15 mouse cellular contexts compared by ENCODE assay signal in the genomic region with DNA sequence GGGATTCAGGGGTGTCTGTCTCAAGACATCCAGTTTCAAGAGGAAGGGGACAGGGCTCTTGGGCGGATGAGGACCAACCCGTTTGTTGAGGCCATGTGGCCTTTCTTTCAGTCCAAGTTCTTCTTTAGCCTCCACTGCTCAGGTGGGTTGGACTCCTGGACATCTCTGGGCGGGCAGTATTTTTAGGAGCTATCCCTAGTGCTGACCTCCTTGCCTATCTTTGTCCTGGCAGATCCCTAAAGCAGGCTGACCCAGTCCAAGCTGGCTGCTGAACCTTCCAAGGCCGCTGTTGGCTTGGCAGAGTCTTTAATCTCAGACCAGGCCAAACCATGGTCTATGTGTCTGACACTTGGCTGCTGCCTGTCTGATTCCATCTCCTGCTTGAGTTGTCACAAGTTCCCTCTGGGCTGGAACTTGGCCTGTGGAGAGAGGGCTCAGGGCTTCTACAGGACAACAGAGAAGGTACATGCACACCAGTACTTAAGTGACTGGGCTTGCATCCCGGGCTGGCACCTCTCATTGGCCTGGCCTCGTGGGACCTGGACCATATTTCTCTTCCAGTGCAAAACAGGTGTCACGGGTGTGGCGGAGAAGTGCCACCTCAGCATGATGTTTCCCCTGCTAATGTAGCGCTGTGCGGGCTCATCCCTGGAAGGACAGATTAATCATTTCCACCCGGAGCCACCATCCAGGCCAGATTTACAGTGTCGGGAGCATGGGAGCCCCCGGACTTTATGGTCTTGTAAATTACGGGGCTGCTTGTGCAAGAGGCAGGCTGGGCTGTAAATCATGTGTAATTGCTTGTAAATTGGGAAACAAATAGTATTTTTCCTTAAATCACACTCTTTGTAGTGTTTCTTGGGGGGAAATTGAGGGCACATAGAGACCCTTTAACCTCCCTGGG.
DNase-seq lines count a peak whose midpoint lies in the region; ATAC-seq and TF ChIP-seq lines count a peak whose summit lies in the region.
"Had no signal": no experiment of that assay in that cellular context is flagged by ENCODE, and none has a peak within 500 bp of the region (broad histone marks: within the 10 kb centered on the region; RNA-seq: fewer than 3 reads in every experiment).

No protein-coding gene starts in this region.

- no peak overlapping the region for H3K9ac ChIP-seq in heart, adult 2 months (ENCODE audit: low read depth, low read length)
- no peak overlapping the region for H3K9ac ChIP-seq in midbrain, postnatal 0 days (replicated peaks; ENCODE audit: low read length, poor library complexity, severe bottlenecking)
- H3K9ac ChIP-seq in midbrain, embryonic 16.5 days (ENCODE audit: low read depth, low read length), result no peak overlapping the region
- H3K9ac ChIP-seq: forebrain, embryonic 13.5 days; liver, embryonic 13.5 days; midbrain, embryonic 15.5 days had no signal

- TF ChIP-seq EP300 in heart, adult 2 months (IDR thresholded peaks at IDR 0.05; ENCODE audit: insufficient read depth, low read depth, low read length), result 0 out of 2 replicates have a peak, but pooled peaks have one; percentile 20

- H3K79me2 ChIP-seq in heart, adult 2 months (replicated peaks; ENCODE audit: control insufficient read depth, insufficient read depth, low read length), result no peaks in the 10 kb centered on the region

- intact Hi-C loops in heart, adult 2 months (cut with DNase I), result no loop called here

- WGBS in heart, adult 2 months, result 73% methylated on average over 14 of the region's 14 CpGs
- WGBS in heart, embryonic 10.5 days, result 77% methylated on average over 14 of the region's 14 CpGs
- WGBS in midbrain, postnatal 0 days, result 88% methylated on average over 14 of the region's 14 CpGs
- WGBS in midbrain, embryonic 16.5 days, result 89% methylated on average over 14 of the region's 14 CpGs

- no peak overlapping the region for H3K4me3 ChIP-seq in heart, adult 2 months
- H3K4me3 ChIP-seq in heart, embryonic 10.5 days, result no peak overlapping the region
- H3K4me3 ChIP-seq in midbrain, postnatal 0 days (ENCODE audit: low read depth, low read length), result no peak overlapping the region
- H3K4me3 ChIP-seq in midbrain, embryonic 16.5 days (ENCODE audit: low read depth, low read length), result no peak overlapping the region
- H3K4me3 ChIP-seq: forebrain, embryonic 13.5 days; hindbrain, embryonic 10.5 days; layer of hippocampus, adult 2 months; liver, embryonic 13.5 days; midbrain, embryonic 15.5 days had no signal

- H3K4me2 ChIP-seq in midbrain, postnatal 0 days (ENCODE audit: low read depth, low read length, poor library complexity, severe bottlenecking), result no peak overlapping the region
- no peak overlapping the region for H3K4me2 ChIP-seq in midbrain, embryonic 16.5 days (ENCODE audit: low read length)
- H3K4me2 ChIP-seq: forebrain, embryonic 13.5 days; liver, embryonic 13.5 days; midbrain, embryonic 15.5 days had no signal

- no peak for TF ChIP-seq CTCF in heart, adult 2 months (IDR thresholded peaks at IDR 0.05)
- no peak for TF ChIP-seq CTCF in midbrain, postnatal 0 days (IDR thresholded peaks at IDR 0.05)

- no peak overlapping the region for H3K27ac ChIP-seq in heart, adult 2 months
- no peak overlapping the region for H3K27ac ChIP-seq in heart, embryonic 10.5 days
- H3K27ac ChIP-seq in midbrain, postnatal 0 days (ENCODE audit: low read depth, low read length), result no peak overlapping the region
- no peak overlapping the region for H3K27ac ChIP-seq in midbrain, embryonic 16.5 days (ENCODE audit: low read length)
- H3K27ac ChIP-seq: forebrain, embryonic 13.5 days; hindbrain, embryonic 10.5 days; layer of hippocampus, adult 2 months; liver, embryonic 13.5 days; midbrain, embryonic 15.5 days had no signal

- no peaks in the 10 kb centered on the region for H3K4me1 ChIP-seq in heart, adult 2 months (ENCODE audit: control insufficient read depth, insufficient read depth, low read length)
- H3K4me1 ChIP-seq in heart, embryonic 10.5 days, result no peaks in the 10 kb centered on the region
- H3K4me1 ChIP-seq in midbrain, postnatal 0 days (ENCODE audit: insufficient read depth, low read length), result no peaks in the 10 kb centered on the region
- H3K4me1 ChIP-seq in midbrain, embryonic 16.5 days (ENCODE audit: control insufficient read depth, insufficient read depth, low read length), result peaks cover 8% of the 10 kb centered on the region; the same call in 1 of the 2 replicates
- H3K4me1 ChIP-seq: liver, embryonic 13.5 days had no signal

- no peaks in the 10 kb centered on the region for H3K27me3 ChIP-seq in heart, adult 2 months (ENCODE audit: control insufficient read depth, insufficient read depth, low read length)
- peaks cover 24% of the 10 kb centered on the region; the same call in 1 of the 2 replicates for H3K27me3 ChIP-seq in heart, embryonic 10.5 days (ENCODE audit: insufficient read depth, poor library complexity, severe bottlenecking)
- no peaks in the 10 kb centered on the region for H3K27me3 ChIP-seq in midbrain, postnatal 0 days (ENCODE audit: insufficient read depth, low read length)
- H3K27me3 ChIP-seq in midbrain, embryonic 16.5 days (ENCODE audit: control insufficient read depth, insufficient read depth, low read depth, low read length), result no peaks in the 10 kb centered on the region
- H3K27me3 ChIP-seq: liver, embryonic 13.5 days; midbrain, embryonic 15.5 days had no signal

- TF ChIP-seq POLR2A in heart, adult 2 months (IDR thresholded peaks at IDR 0.05; ENCODE audit: insufficient read depth, low read depth, low read length), result no peak

- no peak for ATAC-seq in midbrain, postnatal 0 days (ENCODE audit: low FRiP score)
- ATAC-seq in midbrain, embryonic 16.5 days, result no peak
- ATAC-seq: forebrain, embryonic 13.5 days; midbrain, embryonic 15.5 days had no signal

- H3K9me3 ChIP-seq in heart, embryonic 10.5 days, result no peaks in the 10 kb centered on the region
- no peaks in the 10 kb centered on the region for H3K9me3 ChIP-seq in midbrain, postnatal 0 days (ENCODE audit: low read length)
- no peaks in the 10 kb centered on the region for H3K9me3 ChIP-seq in midbrain, embryonic 16.5 days (replicated peaks; ENCODE audit: control insufficient read depth, low read length, poor library complexity, severe bottlenecking)
- H3K9me3 ChIP-seq: forebrain, embryonic 13.5 days; hindbrain, embryonic 10.5 days; liver, embryonic 13.5 days; midbrain, embryonic 15.5 days had no signal

- DNase-seq in heart, adult 2 months, result peak in 1 of 2 experiments; percentile 23
- no peak for DNase-seq in heart, embryonic 10.5 days (ENCODE audit: low spot score)
- DNase-seq in midbrain, postnatal 0 days (ENCODE audit: low spot score), result peak; percentile 52
- peak; percentile 61 for DNase-seq in cerebellum, adult 9-10 months
- no peak for DNase-seq in thymus, postnatal 25 days
- DNase-seq in ovary, adult 18-20 months (ENCODE audit: low spot score), result no peak
- DNase-seq: liver, embryonic 13.5 days; lung, postnatal 4 days; right cerebral cortex, postnatal 25 days; thymus, postnatal 36 days had no signal

- no peaks in the 10 kb centered on the region for H3K36me3 ChIP-seq in heart, adult 2 months (ENCODE audit: control insufficient read depth, insufficient read depth, low read length)
- no peaks in the 10 kb centered on the region for H3K36me3 ChIP-seq in heart, embryonic 10.5 days
- no peaks in the 10 kb centered on the region for H3K36me3 ChIP-seq in midbrain, postnatal 0 days (ENCODE audit: insufficient read depth, low read length)
- no peaks in the 10 kb centered on the region for H3K36me3 ChIP-seq in midbrain, embryonic 16.5 days (ENCODE audit: control insufficient read depth, insufficient read depth, low read length)
- H3K36me3 ChIP-seq: hindbrain, embryonic 10.5 days; liver, embryonic 13.5 days; midbrain, embryonic 15.5 days had no signal

Comparison
In these comparisons a context has a peak if more than half of its experiments do, and no peak if none do; other contexts are left out.
1. DNase-seq: peak in midbrain, postnatal 0 days (single experiment) and cerebellum, adult 9-10 months (single experiment); none in heart, embryonic 10.5 days (single experiment), thymus, postnatal 25 days (single experiment) and ovary, adult 18-20 months (single experiment).